Mouse (Mus musculus) small intestine, adult 2 months (tissue): ENCODE results near the gene Cnfn.

Experiments used
- CTCF ChIP-seq: fragments of 200-500 bp; IDR thresholded peaks from 2 replicates; pipeline ENCODE4 v1.5.1; 2012; ENCODE audit warnings: low read depth, mild to moderate bottlenecking, control low read depth, inconsistent platforms, low read length, moderate library complexity, mixed read lengths; ENCODE audit not compliant: insufficient replicate concordance, insufficient read length; ENCODE audit errors: extremely low read depth
- POLR2A ChIP-seq: fragments of 200-500 bp; IDR thresholded peaks from 2 replicates; pipeline ENCODE4 v1.6.1; 2012; ENCODE audit warnings: low read depth, mild to moderate bottlenecking, control low read depth, inconsistent platforms, low read length, moderate library complexity

GRCm38 (mm10) chr7:25409114-25409760 is 39.7 kb upstream of the Cnfn start:
- no peak for TF ChIP-seq POLR2A
- no peak for TF ChIP-seq CTCF
